Mouse (Mus musculus): ENCODE data around the gene Gnao1. TPM values are rescaled to one million over a fixed set of nuclear protein-coding genes. Genes with fewer than 3 reads are reported as not detected.

Gnao1 gene
- polyA plus RNA-seq, 1 experiment from 2014 or later: 19.3 TPM

- peaks cover 33% of the 10 kb centered on the region for H3K4me1 ChIP-seq (replicated peaks)
- no peaks in the 10 kb centered on the region for H3K9me3 ChIP-seq (replicated peaks)
- ATAC-seq (ENCODE audit: insufficient number of reproducible peaks, low FRiP score): no peak
- H3K27ac ChIP-seq (ENCODE audit: poor library complexity, severe bottlenecking): no peak overlapping the region
- no peak overlapping the region for H3K4me2 ChIP-seq
- 64% methylated on average over 12 of the region's 12 CpGs for WGBS
- no peaks in the 10 kb centered on the region for H3K36me3 ChIP-seq
- no peak overlapping the region for H3K9ac ChIP-seq
- no peaks in the 10 kb centered on the region for H3K27me3 ChIP-seq (replicated peaks)
- no peak overlapping the region for H3K4me3 ChIP-seq
Observed at GRCm38 (mm10) chr8:93919916-93920589, 110.3 kb downstream of the Gnao1 start.

- Histone ChIP-seq H3K9me3 (replicated peaks) (no peaks in the 10 kb centered on the region), H3K27ac (ENCODE audit: poor library complexity, severe bottlenecking) (no peak overlapping the region), H3K27me3 (replicated peaks) (no peaks in the 10 kb centered on the region), H3K4me2 (no peak overlapping the region), H3K4me3 (no peak overlapping the region), H3K9ac (no peak overlapping the region), H3K4me1 (replicated peaks) (peaks cover 38% of the 10 kb centered on the region), H3K36me3 (no peaks in the 10 kb centered on the region)
- ATAC-seq (ENCODE audit: insufficient number of reproducible peaks, low FRiP score): no peak
- 82% methylated on average over 7 of the region's 7 CpGs for WGBS
Observed at GRCm38 (mm10) chr8:93920590-93920948, 110.8 kb downstream of the Gnao1 start.

- Histone ChIP-seq H3K4me1 (replicated peaks) (peaks cover 24% of the 10 kb centered on the region), H3K27me3 (replicated peaks) (no peaks in the 10 kb centered on the region), H3K4me2 (no peak overlapping the region), H3K4me3 (no peak overlapping the region), H3K9ac (no peak overlapping the region), H3K27ac (ENCODE audit: poor library complexity, severe bottlenecking) (no peak overlapping the region), H3K9me3 (replicated peaks) (peaks cover 10% of the 10 kb centered on the region; the same call in 1 of the 2 replicates), H3K36me3 (peaks cover 3% of the 10 kb centered on the region; the same call in 1 of the 2 replicates)
- WGBS: 62% methylated on average over 7 of the region's 7 CpGs
- ATAC-seq (ENCODE audit: insufficient number of reproducible peaks, low FRiP score): no peak
Observed at GRCm38 (mm10) chr8:93923897-93924334, 114.2 kb downstream of the Gnao1 start.

GRCm38 (mm10) chr8:93925513-93925912, 115.7 kb downstream of the Gnao1 start:
- Histone ChIP-seq H3K27ac (ENCODE audit: poor library complexity, severe bottlenecking) (no peak overlapping the region), H3K27me3 (replicated peaks) (no peaks in the 10 kb centered on the region), H3K4me2 (no peak overlapping the region), H3K9me3 (replicated peaks) (peaks cover 10% of the 10 kb centered on the region; the same call in 1 of the 2 replicates), H3K36me3 (peaks cover 3% of the 10 kb centered on the region; the same call in 1 of the 2 replicates), H3K4me1 (replicated peaks) (peaks cover 9% of the 10 kb centered on the region; the same call in 1 of the 2 replicates), H3K9ac (no peak overlapping the region), H3K4me3 (no peak overlapping the region)
- 47% methylated on average over 3 of the region's 3 CpGs for WGBS
- no peak for ATAC-seq (ENCODE audit: insufficient number of reproducible peaks, low FRiP score)

- WGBS: 86% methylated on average over 4 of the region's 4 CpGs
- Histone ChIP-seq H3K9me3 (replicated peaks) (peaks cover 10% of the 10 kb centered on the region; the same call in 1 of the 2 replicates), H3K27me3 (replicated peaks) (no peaks in the 10 kb centered on the region), H3K4me2 (no peak overlapping the region), H3K9ac (no peak overlapping the region), H3K36me3 (peaks cover 3% of the 10 kb centered on the region; the same call in 1 of the 2 replicates), H3K4me3 (no peak overlapping the region), H3K4me1 (replicated peaks) (peaks cover 9% of the 10 kb centered on the region; the same call in 1 of the 2 replicates), H3K27ac (ENCODE audit: poor library complexity, severe bottlenecking) (no peak overlapping the region)
- ATAC-seq (ENCODE audit: insufficient number of reproducible peaks, low FRiP score): no peak
Observed at GRCm38 (mm10) chr8:93929233-93929632, 119.5 kb downstream of the Gnao1 start.

GRCm38 (mm10) chr8:93931336-93931735, 121.6 kb downstream of the Gnao1 start:
- ATAC-seq (ENCODE audit: insufficient number of reproducible peaks, low FRiP score): no peak
- no peak overlapping the region for H3K27ac ChIP-seq (ENCODE audit: poor library complexity, severe bottlenecking)
- H3K4me1 ChIP-seq (replicated peaks): no peaks in the 10 kb centered on the region
- H3K9ac ChIP-seq: no peak overlapping the region
- peaks cover 2% of the 10 kb centered on the region; the same call in 1 of the 2 replicates for H3K36me3 ChIP-seq
- 82% methylated on average over 6 of the region's 6 CpGs for WGBS
- H3K9me3 ChIP-seq (replicated peaks): peaks cover 10% of the 10 kb centered on the region; the same call in 1 of the 2 replicates
- no peak overlapping the region for H3K4me2 ChIP-seq
- H3K4me3 ChIP-seq: no peak overlapping the region
- H3K27me3 ChIP-seq (replicated peaks): no peaks in the 10 kb centered on the region

GRCm38 (mm10) chr8:93932873-93933272, 123.1 kb downstream of the Gnao1 start:
- no peak overlapping the region for H3K27ac ChIP-seq (ENCODE audit: poor library complexity, severe bottlenecking)
- H3K27me3 ChIP-seq (replicated peaks): no peaks in the 10 kb centered on the region
- no peak for ATAC-seq (ENCODE audit: insufficient number of reproducible peaks, low FRiP score)
- H3K9me3 ChIP-seq (replicated peaks): no peaks in the 10 kb centered on the region
- H3K4me1 ChIP-seq (replicated peaks): no peaks in the 10 kb centered on the region
- H3K4me2 ChIP-seq: no peak overlapping the region
- H3K4me3 ChIP-seq: no peak overlapping the region
- H3K9ac ChIP-seq: no peak overlapping the region
- no peaks in the 10 kb centered on the region for H3K36me3 ChIP-seq
- 32% methylated on average over 6 of the region's 6 CpGs for WGBS

GRCm38 (mm10) chr8:93933288-93933687, 123.5 kb downstream of the Gnao1 start:
- no peak for ATAC-seq (ENCODE audit: insufficient number of reproducible peaks, low FRiP score)
- no peaks in the 10 kb centered on the region for H3K9me3 ChIP-seq (replicated peaks)
- H3K4me3 ChIP-seq: no peak overlapping the region
- H3K36me3 ChIP-seq: no peaks in the 10 kb centered on the region
- H3K4me1 ChIP-seq (replicated peaks): no peaks in the 10 kb centered on the region; the same call in 1 of the 2 replicates
- H3K9ac ChIP-seq: no peak overlapping the region
- WGBS: 74% methylated on average over 2 of the region's 2 CpGs
- no peaks in the 10 kb centered on the region for H3K27me3 ChIP-seq (replicated peaks)
- no peak overlapping the region for H3K4me2 ChIP-seq
- H3K27ac ChIP-seq (ENCODE audit: poor library complexity, severe bottlenecking): no peak overlapping the region

- Histone ChIP-seq H3K4me1 (replicated peaks) (peaks cover 27% of the 10 kb centered on the region), H3K4me2 (no peak overlapping the region)
- no peak for ATAC-seq (ENCODE audit: insufficient number of reproducible peaks, low FRiP score)
Observed at GRCm38 (mm10) chr8:93938193-93938592, 128.4 kb downstream of the Gnao1 start.

GRCm38 (mm10) chr8:93940542-93941423, 131.0 kb downstream of the Gnao1 start:
- H3K27me3 ChIP-seq (replicated peaks): no peaks in the 10 kb centered on the region
- peaks cover 31% of the 10 kb centered on the region for H3K4me1 ChIP-seq (replicated peaks)
- H3K27ac ChIP-seq (ENCODE audit: poor library complexity, severe bottlenecking): peak overlapping the region; percentile 66
- H3K4me2 ChIP-seq: no peak overlapping the region
- H3K4me3 ChIP-seq: no peak overlapping the region
- WGBS: 35% methylated on average over 11 of the region's 11 CpGs
- H3K9me3 ChIP-seq (replicated peaks): no peaks in the 10 kb centered on the region
- peak overlapping the region; percentile 1; the same call in 1 of the 2 replicates for H3K9ac ChIP-seq
- no peaks in the 10 kb centered on the region for H3K36me3 ChIP-seq
- ATAC-seq (ENCODE audit: insufficient number of reproducible peaks, low FRiP score): no peak

More at GRCm38 (mm10) chr8:93938193-93938592, 128.4 kb downstream of the Gnao1 start:
- no peak overlapping the region for H3K9ac ChIP-seq
- no peak overlapping the region for H3K4me3 ChIP-seq
- no peaks in the 10 kb centered on the region for H3K27me3 ChIP-seq (replicated peaks)
- no peaks in the 10 kb centered on the region for H3K36me3 ChIP-seq
- no peaks in the 10 kb centered on the region for H3K9me3 ChIP-seq (replicated peaks)
- WGBS: 77% methylated on average over 3 of the region's 3 CpGs
- no peak overlapping the region for H3K27ac ChIP-seq (ENCODE audit: poor library complexity, severe bottlenecking)

- Histone ChIP-seq H3K27ac (ENCODE audit: poor library complexity, severe bottlenecking) (peak overlapping the region; percentile 66), H3K4me1 (replicated peaks) (peaks cover 40% of the 10 kb centered on the region), H3K9ac (no peak overlapping the region), H3K4me2 (no peak overlapping the region), H3K27me3 (replicated peaks) (no peaks in the 10 kb centered on the region), H3K9me3 (replicated peaks) (no peaks in the 10 kb centered on the region), H3K4me3 (no peak overlapping the region), H3K36me3 (no peaks in the 10 kb centered on the region)
- ATAC-seq (ENCODE audit: insufficient number of reproducible peaks, low FRiP score): no peak
- WGBS: 25% methylated on average over 4 of the region's 4 CpGs
Observed at GRCm38 (mm10) chr8:93941636-93942054, 131.9 kb downstream of the Gnao1 start.
